Mouse (Mus musculus): Measurements from ENCODE around the gene Hesx1. TPM values are rescaled to one million over a fixed set of nuclear protein-coding genes. Genes with fewer than 3 reads are reported as not detected.

Gene Hesx1
- polyA plus RNA-seq, 1 experiment: 0.16 TPM

DNA sequence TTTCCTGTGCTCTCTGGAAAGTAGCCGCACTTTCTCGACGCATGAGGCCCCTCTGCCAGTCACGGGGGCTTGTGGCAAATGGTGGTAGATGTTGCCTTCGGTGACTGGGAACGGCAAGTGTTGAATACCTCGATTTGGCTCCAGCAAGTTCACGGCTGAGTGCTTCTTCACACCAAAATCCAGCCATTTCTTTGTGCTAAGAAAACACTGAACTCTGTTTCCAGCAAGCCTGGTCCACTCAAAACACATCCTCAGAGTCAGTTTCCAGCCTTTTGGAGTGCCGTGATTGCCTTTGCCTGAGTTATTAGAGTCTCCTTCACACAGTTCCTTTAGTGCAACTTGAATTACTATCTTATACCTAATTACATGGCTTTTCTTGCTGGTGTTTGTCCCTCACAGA, 55.8 kb downstream of the Hesx1 start:
- Histone ChIP-seq H3K36me3 (replicated peaks; ENCODE audit: low read length) (no peaks in the 10 kb centered on the region), H3K9me3 (peaks cover 2% of the 10 kb centered on the region; the same call in 1 of the 2 replicates), H3K27me3 (replicated peaks) (peaks cover 61% of the 10 kb centered on the region), H3K4me3 (replicated peaks) (no peak overlapping the region), H3K4me1 (peaks cover 10% of the 10 kb centered on the region)
- TF ChIP-seq GATA1 (IDR thresholded peaks at IDR 0.05; ENCODE audit: borderline replicate concordance, low read length) (no peak), FLI1 (IDR thresholded peaks at IDR 0.05; ENCODE audit: low read length) (no peak)

DNA sequence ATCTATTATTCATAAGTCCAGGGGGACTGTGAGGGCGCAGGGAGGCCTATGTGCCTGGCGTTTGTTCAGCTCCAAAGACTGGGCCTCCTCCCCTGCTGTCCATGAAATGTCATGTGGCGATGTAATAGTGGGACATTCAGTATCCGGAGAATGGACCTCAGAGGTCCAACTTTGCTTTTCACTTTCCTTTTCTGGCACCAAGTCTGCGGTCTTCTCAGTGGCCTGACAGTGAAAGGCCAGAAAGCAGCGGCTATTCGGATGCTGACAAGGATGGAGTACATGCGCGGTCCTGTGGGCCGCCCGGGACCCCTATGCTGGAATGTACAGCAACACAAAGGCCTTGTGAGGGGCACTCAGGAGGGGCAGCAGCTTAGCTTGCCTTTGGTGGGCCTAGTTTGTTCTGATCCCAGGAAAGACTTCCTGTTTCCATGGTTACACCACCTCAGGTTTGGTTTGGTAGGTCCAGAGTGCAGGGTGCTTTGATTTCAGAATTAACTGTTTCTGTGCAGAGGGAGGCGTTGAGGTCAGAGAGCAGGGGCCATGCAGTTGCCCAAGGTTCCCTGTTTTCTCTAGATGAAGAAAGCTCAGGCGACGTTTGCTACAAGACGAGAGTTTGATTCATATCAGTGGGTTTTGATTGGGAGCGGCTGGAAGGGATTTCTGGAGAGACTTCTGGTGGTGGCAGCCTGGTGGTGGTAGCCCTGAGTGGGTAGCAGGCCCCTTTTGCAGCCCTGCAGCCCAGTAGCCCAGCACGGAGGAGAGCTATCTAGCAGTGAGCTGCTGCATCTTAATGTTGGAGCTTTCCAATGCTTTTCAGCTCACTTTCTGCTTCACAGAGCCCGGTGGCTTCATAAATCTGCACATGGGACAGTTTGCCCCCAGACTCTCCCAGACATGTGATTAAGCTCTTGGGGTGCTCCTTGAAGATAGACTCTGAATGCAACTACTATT, 56.6 kb downstream of the Hesx1 start:
- Histone ChIP-seq H3K9me3 (peaks cover 2% of the 10 kb centered on the region; the same call in 1 of the 2 replicates), H3K4me3 (replicated peaks) (no peak overlapping the region), H3K36me3 (replicated peaks; ENCODE audit: low read length) (no peaks in the 10 kb centered on the region), H3K4me1 (peaks cover 3% of the 10 kb centered on the region), H3K27me3 (replicated peaks) (peaks cover 67% of the 10 kb centered on the region)
- no peak for TF ChIP-seq FLI1 (IDR thresholded peaks at IDR 0.05; ENCODE audit: low read length)
- TF ChIP-seq GATA1 (IDR thresholded peaks at IDR 0.05; ENCODE audit: borderline replicate concordance, low read length): no peak

DNA sequence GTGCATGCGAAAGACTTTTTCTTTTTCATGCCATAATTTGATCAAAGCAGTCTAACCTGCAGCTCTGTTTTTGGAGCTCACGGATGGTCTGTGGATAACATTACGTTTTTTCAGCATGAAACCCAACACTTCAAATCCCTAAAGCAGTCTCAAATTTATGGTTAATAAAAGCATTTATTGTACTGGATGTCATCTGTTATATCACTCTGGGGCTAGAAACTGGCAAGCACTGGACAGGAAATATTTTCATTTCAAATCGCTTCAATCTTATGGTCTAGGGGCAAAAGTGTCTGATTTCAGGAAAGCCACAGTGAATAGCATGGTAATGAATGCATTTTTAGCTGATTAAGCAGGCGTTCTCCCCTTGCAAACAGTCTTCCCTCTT, 57.3 kb downstream of the Hesx1 start:
- H3K36me3 ChIP-seq (replicated peaks; ENCODE audit: low read length): no peaks in the 10 kb centered on the region

More for the DNA sequence above, 57.3 kb downstream of the Hesx1 start:
- Histone ChIP-seq H3K9me3 (peaks cover 2% of the 10 kb centered on the region; the same call in 1 of the 2 replicates), H3K4me3 (replicated peaks) (no peak overlapping the region), H3K4me1 (peaks cover 3% of the 10 kb centered on the region), H3K27me3 (replicated peaks) (peaks cover 72% of the 10 kb centered on the region)
- TF ChIP-seq GATA1 (IDR thresholded peaks at IDR 0.05; ENCODE audit: borderline replicate concordance, low read length) (no peak), FLI1 (IDR thresholded peaks at IDR 0.05; ENCODE audit: low read length) (no peak)

Other genes with a start within 250 kb of the Hesx1 start
- gene Asb14, start 99.9 kb upstream of the Hesx1 start, polyA plus RNA-seq (2012; ENCODE audit: insufficient read depth, low replicate concordance): not detected in 2 replicates
- gene Appl1, start 23.2 kb upstream of the Hesx1 start, polyA plus RNA-seq (2012; ENCODE audit: insufficient read depth, low replicate concordance): 0.86 TPM in 1 of 2 replicates, not detected in the other
- not detected in 2 replicates for gene Il17rd, start 44.5 kb downstream of the Hesx1 start, polyA plus RNA-seq (2012; ENCODE audit: insufficient read depth, low replicate concordance)
- gene Arhgef3, start 120.5 kb downstream of the Hesx1 start, polyA plus RNA-seq (2012; ENCODE audit: insufficient read depth, low replicate concordance): 1.4 and 6.7 TPM in 2 replicates

Data from megakaryocyte, embryonic 14.5 days (primary cell).